Mouse (Mus musculus) liver, embryonic 14.5 days (tissue): ENCODE measurements around the gene Glmn.

Source experiments
- CTCF ChIP-seq: IDR thresholded peaks from 2 replicates; pipeline ENCODE4 v1.5.1; 2016; ENCODE audit warnings: antibody characterized with exemption, low read depth, control low read depth
- EP300 ChIP-seq: IDR thresholded peaks from 2 replicates; pipeline ENCODE4 v1.6.1; 2016; ENCODE audit warnings: antibody characterized with exemption, low read depth

- no peak for TF ChIP-seq CTCF
- TF ChIP-seq EP300: no peak
Measured at GRCm38 (mm10) chr5:107521897-107522296, 75.8 kb downstream of the Glmn start.
